Mouse (Mus musculus): Measurements from ENCODE around the gene BC034090.

The BC034090 gene

DNA sequence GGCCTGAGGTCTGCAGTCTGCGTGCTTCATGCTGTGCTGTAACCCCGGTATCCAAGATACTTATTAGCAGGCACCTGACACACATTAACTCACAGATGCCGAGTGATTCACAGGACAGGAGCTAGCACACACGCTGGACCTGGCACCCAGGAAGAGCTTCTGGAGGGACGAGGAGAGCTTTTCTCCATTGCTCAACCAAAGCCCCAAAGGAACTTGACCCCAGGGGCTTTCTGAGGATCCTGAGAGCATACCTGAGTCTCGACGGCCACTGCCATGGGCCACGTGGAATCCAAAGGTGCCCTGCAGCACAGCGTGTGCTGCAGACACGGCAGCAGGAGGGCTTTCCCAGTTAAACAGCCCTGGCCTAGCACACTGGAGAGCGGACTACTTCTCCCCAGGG, 27.9 kb downstream of the BC034090 start:
- DNase-seq (ENCODE audit: low read depth, low spot score), result no peak

GRCm38 (mm10) chr1:155215066-155215764, 29.0 kb downstream of the BC034090 start:
- DNase-seq (ENCODE audit: low read depth, low spot score), result no peak

GRCm38 (mm10) chr1:155213912-155214311, 30.3 kb downstream of the BC034090 start:
- DNase-seq (ENCODE audit: low read depth, low spot score), result no peak

GRCm38 (mm10) chr1:155212936-155213774, 31.1 kb downstream of the BC034090 start:
- no peak for DNase-seq (ENCODE audit: low read depth, low spot score)

GRCm38 (mm10) chr1:155212493-155212892, 31.8 kb downstream of the BC034090 start:
- DNase-seq (ENCODE audit: low read depth, low spot score), result peak; percentile 62

DNA sequence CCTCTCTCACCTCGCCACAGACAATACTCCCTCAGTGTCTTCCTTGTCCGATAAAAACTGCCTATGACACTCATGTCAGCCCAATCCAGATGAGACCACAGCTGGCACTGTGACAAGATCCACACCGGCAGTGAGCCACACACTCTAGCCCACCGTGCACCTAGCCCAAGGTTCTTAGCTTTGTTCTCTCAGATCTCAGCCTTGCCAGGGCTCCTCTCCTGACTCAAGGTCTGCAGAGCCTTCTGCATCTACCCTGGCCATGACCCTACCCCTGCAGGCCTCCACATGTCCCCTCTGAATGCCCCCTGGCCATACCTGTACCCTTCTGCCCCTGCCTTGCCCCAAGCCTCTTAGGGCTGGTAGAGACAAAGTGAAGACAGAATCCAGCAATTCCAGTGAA, 32.2 kb downstream of the BC034090 start:
- no peak for DNase-seq (ENCODE audit: low read depth, low spot score)

DNA sequence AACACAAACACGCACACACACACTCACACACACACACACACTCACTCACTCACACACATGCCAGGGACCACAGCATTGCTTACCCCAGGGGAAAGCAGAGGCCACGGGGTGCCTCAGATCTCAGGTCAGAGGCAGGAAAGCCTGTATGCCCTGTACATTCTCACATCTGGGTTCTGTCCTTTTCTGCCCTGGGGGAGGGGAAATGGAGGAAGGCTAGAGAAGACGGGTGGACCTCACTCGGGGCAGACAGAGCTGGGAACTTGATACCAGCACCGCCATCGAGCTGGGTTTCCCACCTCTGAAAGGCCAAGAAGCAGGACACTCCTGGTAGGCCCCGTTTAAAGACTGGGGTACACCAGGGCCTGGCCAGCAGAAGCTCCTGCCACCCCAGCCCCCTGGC, 33.2 kb downstream of the BC034090 start:
- no peak for DNase-seq (ENCODE audit: low read depth, low spot score)

- DNase-seq (ENCODE audit: low read depth, low spot score), result no peak
Observed at GRCm38 (mm10) chr1:155210011-155210763, 34.1 kb downstream of the BC034090 start.

DNA sequence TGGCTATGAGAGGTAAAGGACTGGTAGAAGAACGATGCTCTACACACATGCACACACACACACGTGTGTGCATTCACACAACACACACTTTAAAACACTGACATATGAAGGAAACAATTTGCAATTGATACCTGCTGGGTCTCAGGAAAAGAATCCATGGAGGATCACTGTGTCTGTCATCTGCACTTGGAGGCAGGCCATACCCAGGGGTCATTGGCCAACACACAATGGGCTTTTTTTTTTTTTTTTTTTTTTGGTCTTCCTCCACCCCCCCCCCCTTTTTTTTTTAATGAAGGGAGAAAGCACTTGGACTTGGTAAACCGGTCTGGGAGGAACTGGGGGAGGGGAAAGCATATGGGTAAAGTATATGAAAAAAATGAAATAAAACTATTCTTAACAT, 36.4 kb downstream of the BC034090 start:
- DNase-seq (ENCODE audit: low read depth, low spot score), result no peak

GRCm38 (mm10) chr1:155205822-155206660, 38.2 kb downstream of the BC034090 start:
- DNase-seq (ENCODE audit: low read depth, low spot score), result no peak

- DNase-seq (ENCODE audit: low read depth, low spot score), result no peak
Observed at GRCm38 (mm10) chr1:155205311-155205710, 38.9 kb downstream of the BC034090 start.

DNA sequence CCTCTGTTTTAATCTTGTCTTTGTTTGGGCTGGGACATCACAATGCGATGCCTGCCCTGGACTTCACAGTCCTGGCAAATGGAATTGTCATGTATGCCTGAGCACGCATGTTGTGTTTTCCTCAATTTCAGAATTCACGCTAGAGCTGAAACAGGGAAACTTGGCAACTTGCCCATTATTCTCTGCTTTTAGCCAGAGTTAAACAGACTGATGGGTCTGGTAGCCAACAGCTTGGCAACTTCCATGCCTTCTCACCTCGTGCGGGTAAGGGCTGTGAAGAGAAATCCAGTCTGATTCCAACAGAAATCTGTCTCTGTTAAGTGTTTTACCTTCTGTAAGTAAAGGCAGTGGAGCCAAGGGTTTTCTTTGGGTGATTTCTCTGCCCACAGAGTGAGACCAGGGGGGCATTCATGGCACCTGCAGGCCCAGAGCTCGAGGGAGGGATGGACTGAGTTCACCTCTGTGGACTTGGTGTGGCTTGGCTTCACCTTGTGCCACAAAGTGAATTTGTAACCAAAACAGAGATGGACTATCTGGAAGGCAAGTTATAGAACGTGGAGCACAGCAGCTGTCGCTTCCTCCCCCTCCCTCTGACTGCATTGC, 39.6 kb downstream of the BC034090 start:
- no peak for DNase-seq (ENCODE audit: low read depth, low spot score)

DNA sequence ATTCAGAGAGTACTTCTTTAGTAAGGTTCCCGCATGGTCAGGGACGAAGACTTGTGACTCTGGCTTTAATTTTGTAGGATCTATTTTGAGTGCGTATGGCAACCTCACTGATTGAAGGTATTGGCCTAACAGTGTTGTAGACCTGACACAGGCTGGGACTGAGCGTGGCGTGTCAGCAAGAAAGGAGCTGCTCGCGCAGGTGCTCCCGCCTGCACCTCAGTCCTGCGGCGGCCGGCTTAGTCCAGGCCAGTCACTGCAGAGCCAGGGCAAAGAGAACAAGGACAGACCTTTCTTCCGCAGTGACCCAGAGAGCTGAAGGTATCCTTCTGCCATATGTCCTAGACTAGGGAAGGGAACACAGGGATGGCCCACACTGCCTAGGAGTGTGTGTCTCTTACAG, 40.3 kb downstream of the BC034090 start:
- no peak for DNase-seq (ENCODE audit: low read depth, low spot score)

DNA sequence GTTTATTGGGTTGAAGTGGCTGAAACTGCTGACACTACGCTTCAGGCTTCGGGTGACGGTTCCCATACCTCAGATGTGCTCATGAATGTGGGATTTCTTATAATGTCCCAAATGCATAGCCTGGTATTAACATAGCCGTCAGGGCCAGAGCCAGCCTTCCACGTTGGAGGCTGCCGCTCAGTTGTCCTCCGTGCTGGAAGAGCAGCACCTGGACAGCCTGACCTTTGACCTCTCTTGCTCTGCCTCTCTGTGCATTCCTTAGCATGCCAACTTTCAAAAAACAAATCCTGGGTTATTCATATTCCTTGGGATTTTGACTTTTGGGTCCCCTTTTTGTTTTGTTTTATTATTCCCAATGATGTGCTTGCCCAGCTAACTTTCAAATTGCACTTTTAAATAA, 41.1 kb downstream of the BC034090 start:
- DNase-seq (ENCODE audit: low read depth, low spot score), result no peak

DNA sequence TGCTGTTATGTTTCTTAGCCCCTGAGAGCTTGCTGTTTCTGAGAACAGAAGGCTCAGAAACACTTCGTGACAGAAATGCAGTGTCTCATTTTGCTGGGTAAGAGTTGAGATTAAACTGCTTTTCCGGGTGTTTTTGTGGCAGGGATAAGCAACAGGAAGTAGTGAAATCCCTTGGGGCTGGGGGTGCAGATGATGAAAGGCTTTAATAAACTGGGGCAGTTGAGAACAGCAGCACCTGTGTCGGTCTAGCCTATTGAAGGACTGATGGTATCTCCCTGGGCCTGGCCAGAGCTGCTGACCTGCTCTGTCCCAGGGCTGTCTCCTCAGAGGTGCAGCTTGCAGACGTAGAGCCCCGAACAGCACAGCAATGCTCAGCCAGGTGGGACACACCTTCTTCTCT, 41.8 kb downstream of the BC034090 start:
- DNase-seq (ENCODE audit: low read depth, low spot score), result no peak

DNA sequence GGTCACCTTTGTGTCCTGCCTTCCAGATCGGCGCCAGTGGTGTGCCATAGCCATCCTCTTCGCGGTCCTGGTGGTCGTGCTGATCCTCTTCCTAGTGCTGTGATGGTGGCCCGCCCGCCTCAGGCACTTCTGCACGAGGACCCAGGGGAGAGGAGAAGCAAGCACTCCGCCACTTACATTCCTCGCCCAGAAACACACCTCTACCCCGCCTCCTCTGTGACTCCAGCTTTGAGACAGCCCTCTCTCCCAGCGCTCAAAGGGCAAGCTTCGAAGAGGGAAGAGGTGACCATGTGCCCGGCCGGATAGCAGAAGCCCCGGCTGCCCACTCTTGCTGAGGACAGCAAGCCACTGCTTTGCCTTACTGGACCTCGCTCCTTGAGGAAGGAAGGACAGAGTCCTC, 42.3 kb downstream of the BC034090 start:
- DNase-seq (ENCODE audit: low read depth, low spot score), result no peak

GRCm38 (mm10) chr1:155201373-155201879, 42.8 kb downstream of the BC034090 start:
- DNase-seq (ENCODE audit: low read depth, low spot score), result no peak

- DNase-seq (ENCODE audit: low read depth, low spot score), result no peak
Observed at GRCm38 (mm10) chr1:155200967-155201366, 43.3 kb downstream of the BC034090 start.

DNA sequence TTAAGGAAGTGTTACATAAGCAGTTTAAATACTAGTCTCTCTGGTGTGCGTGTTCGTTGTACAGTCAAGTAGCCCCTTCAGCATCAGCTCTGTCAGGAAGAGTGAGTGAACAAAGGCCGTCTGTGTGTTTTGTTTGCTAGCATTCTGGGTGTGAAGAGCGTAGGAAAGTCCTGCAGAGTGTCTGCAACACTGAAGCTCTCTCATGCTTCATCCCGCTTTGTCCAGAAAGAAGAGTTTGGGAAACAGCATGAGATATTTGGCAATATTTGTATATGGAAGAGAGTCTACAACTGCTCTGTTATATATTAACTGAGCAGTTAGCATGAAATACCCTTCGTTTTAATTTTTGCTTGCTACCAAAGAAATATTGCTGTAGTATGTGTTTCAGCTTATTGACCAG, 44.7 kb downstream of the BC034090 start:
- no peak for DNase-seq (ENCODE audit: low read depth, low spot score)

DNA sequence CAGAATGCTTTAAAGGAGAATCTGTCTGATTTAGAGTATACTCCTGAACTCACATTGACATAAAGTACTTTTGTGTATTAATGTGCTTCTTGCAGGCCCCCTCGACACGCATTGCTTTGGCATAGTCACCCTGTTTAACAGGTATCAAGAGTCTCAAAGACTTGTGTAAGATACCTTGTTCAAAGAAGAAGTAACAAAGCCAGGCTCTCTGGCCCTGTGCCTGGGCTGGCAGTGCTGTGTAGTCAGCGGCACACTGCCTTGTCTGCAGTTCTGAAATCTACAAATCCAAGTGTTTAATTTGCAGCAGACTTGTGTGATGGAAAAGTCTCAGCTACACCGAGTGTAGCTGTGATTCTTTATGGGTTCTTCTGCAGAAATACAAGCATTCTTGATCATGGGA, 47.6 kb downstream of the BC034090 start:
- DNase-seq (ENCODE audit: low read depth, low spot score), result no peak

Measured in embryo, embryonic 11.5 days (tissue).